Mouse (Mus musculus) limb, embryonic 11.5 days (tissue): Measurements from ENCODE around the gene Dpf2. TPM values are rescaled to one million over a fixed set of nuclear protein-coding genes. Genes with fewer than 3 reads are reported as not detected.

Experiments used
- ATAC-seq: fragments of 200-750 bp; cut with Nextera tagmentation; 2 replicates; pipeline ENCODE4 v1.8.0; 2017; ENCODE audit warnings: low read depth; ENCODE audit not compliant: insufficient number of reproducible peaks, low FRiP score, low TSS enrichment
- DNase-seq: peaks from one replicate; pipeline ENCODE4 v3.0.0-alpha.2; 2015; ENCODE audit warnings: low spot score
- H3K27ac ChIP-seq: fragments of 300-500 bp; sonication (generic); replicated peaks from 2 replicates; pipeline ENCODE4 v1.5.1; 2014; ENCODE audit warnings: low read depth, mild to moderate bottlenecking, low read length
- H3K27me3 ChIP-seq: fragments of 300-500 bp; sonication (generic); 2 replicates; pipeline ENCODE4 v1.6.1; 2014; ENCODE audit warnings: mild to moderate bottlenecking, low read length, mixed read lengths; ENCODE audit not compliant: control insufficient read depth, insufficient read depth
- H3K36me3 ChIP-seq: fragments of 300-500 bp; sonication (generic); 2 replicates; pipeline ENCODE4 v1.6.1; 2014; ENCODE audit warnings: mild to moderate bottlenecking, low read length, moderate library complexity, mixed read lengths; ENCODE audit not compliant: control insufficient read depth, insufficient read depth
- H3K4me1 ChIP-seq: fragments of 300-500 bp; sonication (generic); 2 replicates; pipeline ENCODE4 v1.6.1; 2014; ENCODE audit warnings: low read length, mixed read lengths; ENCODE audit not compliant: control insufficient read depth, insufficient read depth
- H3K4me2 ChIP-seq: fragments of 300-500 bp; sonication (generic); 2 replicates; pipeline ENCODE4 v1.6.1; 2014; ENCODE audit warnings: low read depth, mild to moderate bottlenecking, moderate library complexity; ENCODE audit not compliant: severe bottlenecking
- H3K4me3 ChIP-seq: fragments of 300-500 bp; sonication (generic); 2 replicates; pipeline ENCODE4 v1.5.1; 2014; ENCODE audit warnings: low read depth, low read length
- H3K9ac ChIP-seq: fragments of 300-500 bp; sonication (generic); 2 replicates; pipeline ENCODE4 v1.6.1; 2014; ENCODE audit warnings: mild to moderate bottlenecking, low read length
- H3K9me3 ChIP-seq: fragments of 300-500 bp; sonication (generic); 2 replicates; pipeline ENCODE4 v1.6.1; 2016; ENCODE audit warnings: low read length; ENCODE audit not compliant: control insufficient read depth
- WGBS: fragments of 180-500 bp; shearing (Covaris S2); extraction: QIAGEN DNeasy Blood & Tissue Kit; methylation state at CpG from one replicate; pipeline ENCODE4 v1.1.7; 2014; 5-methylcytosine and 5-hydroxymethylcytosine counted together
- polyA plus RNA-seq: library from polyadenylated mRNA; unstranded; fragments of >200 nt; fragmentation: Nextera tagmentation; extraction: Ambion mirVana; gene quantifications from 2 replicates; pipeline ENCODE4 v1.2.1, GENCODE M21; 2014

Gene Dpf2
- polyA plus RNA-seq, 1 experiment from 2014 or later, result 209 TPM

- Histone ChIP-seq H3K27ac (no peak overlapping the region), H3K27me3 (no peaks in the 10 kb centered on the region), H3K9me3 (no peaks in the 10 kb centered on the region), H3K9ac (no peak overlapping the region), H3K36me3 (peaks cover 21% of the 10 kb centered on the region; the same call in 1 of the 2 replicates), H3K4me2 (no peak overlapping the region), H3K4me3 (no peak overlapping the region), H3K4me1 (no peaks in the 10 kb centered on the region)
- whole genome bisulfite sequencing, result 89% methylated on average over 9 of the region's 9 CpGs
- no peak for ATAC-seq
- DNase-seq, result no peak
Observed at GRCm38 (mm10) chr19:5856604-5857003, 56.2 kb downstream of the Dpf2 start.

- no peak for DNase-seq
- Histone ChIP-seq H3K4me3 (no peak overlapping the region), H3K27ac (no peak overlapping the region), H3K4me1 (peaks cover 28% of the 10 kb centered on the region), H3K9ac (no peak overlapping the region), H3K36me3 (peaks cover 9% of the 10 kb centered on the region; the same call in 1 of the 2 replicates), H3K27me3 (no peaks in the 10 kb centered on the region), H3K4me2 (no peak overlapping the region; the same call in 1 of the 2 replicates), H3K9me3 (no peaks in the 10 kb centered on the region)
- WGBS, result 90% methylated on average over 12 of the region's 12 CpGs
- no peak for ATAC-seq
Observed at GRCm38 (mm10) chr19:5852035-5852722, 60.6 kb downstream of the Dpf2 start.

GRCm38 (mm10) chr19:5851481-5851971 is 61.3 kb downstream of the Dpf2 start:
- ATAC-seq, result no peak
- peaks cover 9% of the 10 kb centered on the region; the same call in 1 of the 2 replicates for H3K36me3 ChIP-seq
- no peak overlapping the region for H3K27ac ChIP-seq
- H3K4me1 ChIP-seq, result peaks cover 34% of the 10 kb centered on the region
- WGBS, result 89% methylated on average over 5 of the region's 5 CpGs
- H3K27me3 ChIP-seq, result no peaks in the 10 kb centered on the region
- H3K4me2 ChIP-seq, result no peak overlapping the region
- H3K9me3 ChIP-seq, result no peaks in the 10 kb centered on the region
- no peak for DNase-seq
- no peak overlapping the region for H3K9ac ChIP-seq
- H3K4me3 ChIP-seq, result no peak overlapping the region

GRCm38 (mm10) chr19:5850860-5851259 is 62.0 kb downstream of the Dpf2 start:
- H3K36me3 ChIP-seq, result peaks cover 5% of the 10 kb centered on the region; the same call in 1 of the 2 replicates
- H3K27me3 ChIP-seq, result no peaks in the 10 kb centered on the region
- no peaks in the 10 kb centered on the region for H3K9me3 ChIP-seq
- WGBS, result 79% methylated on average over 3 of the region's 3 CpGs
- no peak overlapping the region for H3K27ac ChIP-seq
- peaks cover 37% of the 10 kb centered on the region for H3K4me1 ChIP-seq
- H3K9ac ChIP-seq, result no peak overlapping the region
- DNase-seq, result no peak
- no peak overlapping the region for H3K4me3 ChIP-seq
- no peak overlapping the region for H3K4me2 ChIP-seq
- ATAC-seq, result no peak

GRCm38 (mm10) chr19:5849843-5850527 is 62.8 kb downstream of the Dpf2 start:
- ATAC-seq, result no peak
- Histone ChIP-seq H3K9ac (no peak overlapping the region), H3K27ac (no peak overlapping the region), H3K4me2 (no peak overlapping the region), H3K9me3 (no peaks in the 10 kb centered on the region), H3K4me3 (no peak overlapping the region), H3K4me1 (peaks cover 40% of the 10 kb centered on the region), H3K36me3 (peaks cover 5% of the 10 kb centered on the region; the same call in 1 of the 2 replicates), H3K27me3 (no peaks in the 10 kb centered on the region)
- DNase-seq, result peak; percentile 94
- 27% methylated on average over 11 of the region's 11 CpGs for WGBS

GRCm38 (mm10) chr19:5848826-5849672 is 63.8 kb downstream of the Dpf2 start:
- WGBS, result 25% methylated on average over 13 of the region's 13 CpGs
- no peak for ATAC-seq
- DNase-seq, result peak; percentile 38
- no peaks in the 10 kb centered on the region for H3K9me3 ChIP-seq
- no peaks in the 10 kb centered on the region for H3K27me3 ChIP-seq
- no peak overlapping the region for H3K4me3 ChIP-seq
- H3K9ac ChIP-seq, result peak overlapping the region; percentile 45
- H3K27ac ChIP-seq, result peak overlapping the region; percentile 30; the same call in 1 of the 2 replicates
- H3K4me1 ChIP-seq, result peaks cover 45% of the 10 kb centered on the region
- H3K36me3 ChIP-seq, result peaks cover 5% of the 10 kb centered on the region; the same call in 1 of the 2 replicates
- peak overlapping the region; percentile 11; the same call in 1 of the 2 replicates for H3K4me2 ChIP-seq

GRCm38 (mm10) chr19:5848032-5848825 is 64.6 kb downstream of the Dpf2 start:
- WGBS, result 57% methylated on average over 14 of the region's 14 CpGs

More at GRCm38 (mm10) chr19:5848032-5848825, 64.6 kb downstream of the Dpf2 start:
- H3K4me3 ChIP-seq, result no peak overlapping the region
- peak overlapping the region; percentile 59 for H3K4me2 ChIP-seq
- H3K9ac ChIP-seq, result peak overlapping the region; percentile 45; the same call in 1 of the 2 replicates
- no peaks in the 10 kb centered on the region for H3K27me3 ChIP-seq
- peaks cover 45% of the 10 kb centered on the region for H3K4me1 ChIP-seq
- no peak for DNase-seq
- H3K36me3 ChIP-seq, result peaks cover 5% of the 10 kb centered on the region; the same call in 1 of the 2 replicates
- peak overlapping the region; percentile 93 for H3K27ac ChIP-seq
- no peaks in the 10 kb centered on the region for H3K9me3 ChIP-seq
- ATAC-seq, result no peak
